Comparison of ENCODE assay signal across 13 mouse cellular contexts in the genomic region with DNA sequence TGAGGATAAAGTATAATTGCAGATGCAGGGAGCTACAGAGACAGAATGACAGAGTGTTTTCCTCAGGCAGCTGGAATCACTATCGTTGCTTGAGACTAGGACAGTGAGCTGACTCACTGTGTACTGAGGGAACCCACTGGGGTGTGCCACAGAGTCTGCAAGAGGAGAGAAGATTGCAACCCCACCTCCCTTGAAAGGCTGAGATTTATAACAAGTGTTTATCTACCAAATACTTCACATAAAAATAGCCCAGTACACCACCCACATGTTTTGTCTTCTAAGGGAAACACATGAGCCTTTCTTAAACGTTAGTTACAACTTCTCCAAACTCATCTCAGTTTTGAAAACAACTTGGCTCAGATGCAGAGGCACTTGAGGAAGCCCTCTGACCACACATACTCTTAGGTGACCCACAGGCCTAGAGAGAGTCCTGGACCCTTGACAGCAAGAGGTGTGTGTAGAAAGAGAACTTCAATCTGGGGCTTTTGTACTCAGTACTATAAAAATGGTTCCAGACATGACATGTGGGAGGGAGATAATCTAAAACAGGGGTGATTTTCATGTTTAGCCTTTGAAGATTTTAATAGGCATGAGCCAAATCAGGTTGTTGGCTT. TPM values are rescaled to one million over a fixed set of nuclear protein-coding genes. Genes with fewer than 3 reads are reported as not detected.
A peak's percentile ranks its signal among the peaks of the same experiment; 100 is the strongest.
DNase-seq lines count a peak whose midpoint lies in the region; ATAC-seq and TF ChIP-seq lines count a peak whose summit lies in the region.
"Had no signal": no experiment of that assay in that cellular context is flagged by ENCODE, and none has a peak within 500 bp of the region (broad histone marks: within the 10 kb centered on the region; RNA-seq: fewer than 3 reads in every experiment).

No protein-coding gene starts in this region.

- intact Hi-C loops in gastrocnemius, postnatal 14 days (cut with DNase I; ENCODE audit: low total_unique reads): no loop called here

- TF ChIP-seq EP300 in stomach, postnatal 0 days (optimal IDR thresholded peaks at IDR 0.05): no peak

- no peak overlapping the region for H3K9ac ChIP-seq in kidney, embryonic 15.5 days
- H3K9ac ChIP-seq in stomach, postnatal 0 days (ENCODE audit: low read length): no peak overlapping the region
- H3K9ac ChIP-seq: heart, embryonic 15.5 days; limb, embryonic 13.5 days; neural tube, embryonic 13.5 days had no signal

- H3K4me2 ChIP-seq in kidney, embryonic 15.5 days: no peak overlapping the region
- H3K4me2 ChIP-seq in stomach, postnatal 0 days (replicated peaks; ENCODE audit: low read depth): no peak overlapping the region
- H3K4me2 ChIP-seq: heart, embryonic 15.5 days; limb, embryonic 13.5 days; neural tube, embryonic 13.5 days had no signal

- 0 out of 2 replicates have a peak, but pooled peaks have one; percentile 6 for TF ChIP-seq CTCF in stomach, postnatal 0 days (IDR thresholded peaks at IDR 0.05; ENCODE audit: low read depth)

- H3K4me1 ChIP-seq in kidney, embryonic 15.5 days: peaks cover 9% of the 10 kb centered on the region; the same call in 1 of the 2 replicates
- H3K4me1 ChIP-seq in stomach, postnatal 0 days (replicated peaks; ENCODE audit: control insufficient read depth, insufficient read depth): no peaks in the 10 kb centered on the region
- H3K4me1 ChIP-seq: neural tube, embryonic 13.5 days had no signal

- peak; percentile 21 for DNase-seq in gastrocnemius, adult 18-20 months (ENCODE audit: low spot score)
- no peak for DNase-seq in gastrocnemius, postnatal 14 days
- peak; percentile 55 for DNase-seq in ovary, adult 18-20 months (ENCODE audit: low spot score)
- DNase-seq in ovary, postnatal 36 days (ENCODE audit: low spot score): no peak
- no peak for DNase-seq in stomach, postnatal 0 days (ENCODE audit: low spot score)
- DNase-seq in embryo, embryonic 11 days: no peak
- DNase-seq in adrenal gland, adult (ENCODE audit: inconsistent age in 2 of 2, low spot score in 1 of 2): no peak
- DNase-seq: adrenal gland, postnatal 14 days; cerebellum, adult 9-10 months had no signal

- H3K4me3 ChIP-seq in kidney, embryonic 15.5 days (replicated peaks): no peak overlapping the region
- H3K4me3 ChIP-seq in stomach, postnatal 0 days (ENCODE audit: low read depth, low read length): no peak overlapping the region
- H3K4me3 ChIP-seq: heart, embryonic 15.5 days; limb, embryonic 13.5 days; neural tube, embryonic 13.5 days had no signal

- peak overlapping the region; percentile 41; the same call in 1 of the 2 replicates for H3K27ac ChIP-seq in kidney, embryonic 15.5 days
- H3K27ac ChIP-seq in stomach, postnatal 0 days (replicated peaks): no peak overlapping the region
- H3K27ac ChIP-seq: heart, embryonic 15.5 days; limb, embryonic 13.5 days; neural tube, embryonic 13.5 days had no signal

- no peaks in the 10 kb centered on the region for H3K27me3 ChIP-seq in kidney, embryonic 15.5 days
- H3K27me3 ChIP-seq in stomach, postnatal 0 days (ENCODE audit: control insufficient read depth, insufficient read depth, low read length): no peaks in the 10 kb centered on the region
- H3K27me3 ChIP-seq: heart, embryonic 15.5 days; limb, embryonic 13.5 days; neural tube, embryonic 13.5 days had no signal

- H3K36me3 ChIP-seq in kidney, embryonic 15.5 days: no peaks in the 10 kb centered on the region
- H3K36me3 ChIP-seq in stomach, postnatal 0 days (ENCODE audit: control insufficient read depth, insufficient read depth, low read length): no peaks in the 10 kb centered on the region
- H3K36me3 ChIP-seq: heart, embryonic 15.5 days; limb, embryonic 13.5 days; neural tube, embryonic 13.5 days had no signal

- WGBS in kidney, embryonic 15.5 days: 12% methylated on average over 2 of the region's 2 CpGs
- 20% methylated on average over 2 of the region's 2 CpGs for WGBS in stomach, postnatal 0 days

- H3K9me3 ChIP-seq in kidney, embryonic 15.5 days (replicated peaks): no peaks in the 10 kb centered on the region
- H3K9me3 ChIP-seq in stomach, postnatal 0 days (ENCODE audit: control insufficient read depth, low read length): no peaks in the 10 kb centered on the region
- H3K9me3 ChIP-seq: heart, embryonic 15.5 days; limb, embryonic 13.5 days; neural tube, embryonic 13.5 days had no signal

- ATAC-seq in kidney, embryonic 15.5 days (replicated peaks; ENCODE audit: low FRiP score): peak; percentile 79
- ATAC-seq in stomach, postnatal 0 days (ENCODE audit: low FRiP score, low TSS enrichment): peak; percentile 67; the same call in 1 of the 2 replicates

RNA-seq across cellular contexts. Expression of gene C1qtnf7, which starts 46.4 kb away (rescaled TPM):
- total RNA-seq in gastrocnemius, adult 18-20 months (2021): 1 to 10 TPM in 1 of 2 experiments, under 1 TPM in 1; 0.46 to 1.1 TPM
- 1 to 10 TPM; 1.1 to 1.5 TPM for total RNA-seq in gastrocnemius, postnatal 14 days (2021)
- 3.5 and 5.0 TPM in 2 replicates for polyA plus RNA-seq in kidney, embryonic 15.5 days (2015; fragmentation: Nextera tagmentation; extraction: Ambion mirVana)
- polyA plus RNA-seq in stomach, postnatal 0 days (2015; fragmentation: Nextera tagmentation; extraction: Ambion mirVana): 15.4 and 20.4 TPM in 2 replicates

Comparison
In these comparisons a context has a peak if more than half of its experiments do, and no peak if none do; other contexts are left out.
1. DNase-seq: peak in gastrocnemius, adult 18-20 months (single experiment) and ovary, adult 18-20 months (single experiment); none in gastrocnemius, postnatal 14 days (single experiment), ovary, postnatal 36 days (single experiment), stomach, postnatal 0 days (single experiment), embryo, embryonic 11 days (single experiment) and adrenal gland, adult (0 of 2).